Mouse (Mus musculus) thymus, adult 2 months (tissue): ENCODE results near the gene Smarcd2. TPM values are rescaled to one million over a fixed set of nuclear protein-coding genes. Genes with fewer than 3 reads are reported as not detected.
"Not testable (repeated sequence)": the region's sequence is repeated elsewhere in the genome, so short reads cannot be mapped to it uniquely, and the experiment has no call there.

Source experiments
- DNase-seq: peaks from one replicate; pipeline ENCODE4 v3.0.0; 2021
- H3K27ac ChIP-seq: fragments of 200-500 bp; 2 replicates; pipeline ENCODE4 v1.5.1; 2012; ENCODE audit warnings: low read length, control low read depth; ENCODE audit not compliant: control insufficient read depth, insufficient read depth
- H3K27me3 ChIP-seq: fragments of 200-500 bp; 2 replicates; pipeline ENCODE4 v1.6.1; 2012; ENCODE audit warnings: mild to moderate bottlenecking, low read length, moderate library complexity, mixed read lengths; ENCODE audit not compliant: control insufficient read depth, insufficient read depth
- H3K36me3 ChIP-seq: fragments of 200-500 bp; 2 replicates; pipeline ENCODE4 v1.6.1; 2012; ENCODE audit warnings: mild to moderate bottlenecking, low read length, moderate library complexity; ENCODE audit not compliant: control insufficient read depth, insufficient read depth
- H3K4me1 ChIP-seq: fragments of 200-500 bp; replicated peaks from 2 replicates; pipeline ENCODE4 v1.6.1; 2012; ENCODE audit warnings: low read length; ENCODE audit not compliant: control insufficient read depth, insufficient read depth
- H3K4me3 ChIP-seq: fragments of 200-500 bp; 2 replicates; pipeline ENCODE4 v1.5.1; 2012; ENCODE audit warnings: mild to moderate bottlenecking, low read length, control low read depth, moderate library complexity; ENCODE audit not compliant: control insufficient read depth, insufficient read depth
- CTCF ChIP-seq: fragments of 200-500 bp; IDR thresholded peaks from 2 replicates; pipeline ENCODE4 v1.5.1; 2012; ENCODE audit warnings: mild to moderate bottlenecking, control low read depth, low read length, moderate library complexity, borderline replicate concordance; ENCODE audit not compliant: control insufficient read depth, poor library complexity, insufficient read depth; ENCODE audit errors: extremely low read depth
- POLR2A ChIP-seq: fragments of 200-500 bp; IDR thresholded peaks from 2 replicates; pipeline ENCODE4 v1.6.1; 2012; ENCODE audit warnings: mild to moderate bottlenecking, low read length, control low read depth, moderate library complexity; ENCODE audit not compliant: control insufficient read depth, poor library complexity, insufficient read depth; ENCODE audit errors: extremely low read depth
- WGBS: fragments of 180-500 bp; shearing (Covaris S2); methylation state at CpG from one replicate; pipeline ENCODE4 v1.1.7; 2018; 5-methylcytosine and 5-hydroxymethylcytosine counted together
- polyA plus RNA-seq: library from polyadenylated mRNA; depleted of rRNA; stranded (reverse); fragments of >200 nt; gene quantifications from 2 replicates; pipeline ENCODE4 v1.2.3, GENCODE M21; 2012

Gene Smarcd2
- polyA plus RNA-seq, 1 experiment: 570 TPM

DNA sequence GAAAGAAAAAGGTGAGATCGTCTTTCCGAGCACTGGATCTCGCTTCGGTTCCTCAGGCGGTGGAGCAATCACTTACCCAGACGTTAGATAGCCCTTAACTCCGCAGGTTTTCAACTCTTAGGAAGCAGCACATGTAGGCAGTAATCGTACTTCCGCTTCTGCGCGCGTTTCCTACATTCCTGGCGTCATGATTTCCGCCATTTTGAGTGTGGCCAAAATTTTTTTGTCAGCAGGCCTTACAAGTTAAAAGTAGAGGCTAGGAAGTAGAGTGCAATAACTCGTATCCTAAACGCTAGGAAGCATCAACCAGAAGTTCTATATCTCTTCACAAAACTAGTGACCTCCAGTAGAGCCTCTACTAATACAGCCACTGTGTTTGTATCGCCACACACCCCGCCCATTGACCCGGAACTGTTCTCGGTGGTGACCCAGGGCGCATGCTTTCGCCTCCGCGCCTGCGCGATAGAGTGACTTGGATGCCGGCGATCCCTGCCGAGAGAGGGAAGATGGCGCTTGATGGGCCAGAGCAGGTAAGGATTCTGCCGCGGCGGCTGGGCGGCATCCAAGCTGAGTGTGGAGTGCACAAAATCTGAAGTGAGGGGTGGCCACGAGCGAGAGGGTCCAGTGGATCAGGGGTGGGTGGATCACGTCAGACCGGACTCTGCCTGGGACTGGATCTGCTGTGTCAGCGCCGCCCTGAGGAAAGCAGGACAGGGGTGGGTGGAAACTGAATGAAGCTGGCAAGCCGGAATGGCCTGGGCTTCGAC lies 16.9 kb downstream of the Smarcd2 start, which contains the start of the genes Ftsj3 and Psmc5:
Ftsj3 (minus strand) TSS at position 395 of the 767 bp plus-strand sequence.
Psmc5 (plus strand) TSS at position 470 of the 767 bp plus-strand sequence.
- Histone ChIP-seq H3K27ac (no peak within 1 kb of the TSS), H3K36me3 (peaks cover 22% of the 10 kb centered on the region), H3K27me3 (no peaks in the 10 kb centered on the region), H3K4me1 (peaks cover 9% of the 10 kb centered on the region), H3K4me3 (peak within 1 kb of the TSS; percentile 53)
- WGBS: under 1% methylated on average over 42 of the region's 42 CpGs
- peak; percentile 99 for DNase-seq
- TF ChIP-seq CTCF: peak; percentile 69; the same call in 1 of the 2 replicates
- TF ChIP-seq POLR2A: peak; percentile 69

DNA sequence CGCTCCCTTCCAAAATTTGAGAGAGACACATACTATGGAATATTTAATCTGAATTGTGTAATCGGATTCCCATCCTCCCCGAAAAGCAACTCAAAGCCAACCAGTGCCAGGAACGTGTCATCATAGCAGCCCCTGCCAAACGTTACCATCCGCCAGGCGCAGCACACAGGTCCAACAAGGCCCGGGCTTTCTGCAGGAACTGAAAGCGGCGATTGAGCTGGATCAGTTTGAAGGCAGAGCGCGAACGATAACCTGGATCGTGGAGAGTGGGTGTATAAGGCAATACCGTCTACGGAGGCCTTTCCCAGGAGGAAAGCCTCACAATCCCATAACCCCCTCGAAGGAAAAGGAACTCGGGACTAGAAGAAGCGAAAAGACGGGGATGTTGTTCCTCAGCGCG lies 17.6 kb downstream of the Smarcd2 start:
- Histone ChIP-seq H3K36me3 (peaks cover 26% of the 10 kb centered on the region), H3K4me3 (peak overlapping the region; percentile 53), H3K27ac (no peak overlapping the region), H3K27me3 (no peaks in the 10 kb centered on the region), H3K4me1 (peaks cover 9% of the 10 kb centered on the region)
- 3% methylated on average over 22 of the region's 22 CpGs for WGBS
- 0 out of 2 replicates have a peak, but pooled peaks have one; percentile 40 for TF ChIP-seq POLR2A
- TF ChIP-seq CTCF: no peak
- no peak for DNase-seq

DNA sequence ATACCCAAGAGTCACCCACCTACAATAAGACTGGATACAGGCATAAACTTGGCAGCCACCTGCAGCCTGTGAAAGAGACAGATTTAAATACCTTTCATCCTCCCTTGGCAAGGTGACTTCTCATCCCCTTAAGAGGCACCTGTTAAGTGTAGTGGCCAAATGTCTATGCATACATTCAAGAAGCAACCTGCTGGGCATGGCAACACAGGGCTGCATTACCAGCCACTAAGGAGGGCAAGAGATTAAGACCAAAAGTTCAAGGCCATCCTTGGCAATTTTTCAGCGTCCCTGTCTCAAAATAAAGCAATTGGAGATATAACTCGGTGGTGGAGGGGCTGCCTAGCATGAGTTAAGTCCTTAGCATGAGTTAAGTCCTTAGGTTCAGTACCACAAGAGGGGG lies 18.0 kb downstream of the Smarcd2 start:
- Histone ChIP-seq H3K27me3 (no peaks in the 10 kb centered on the region), H3K4me1 (peaks cover 9% of the 10 kb centered on the region), H3K4me3 (no peak overlapping the region), H3K36me3 (peaks cover 30% of the 10 kb centered on the region), H3K27ac (no peak overlapping the region)
- 18% methylated on average over 2 of the region's 2 CpGs for WGBS
- no peak for DNase-seq
- TF ChIP-seq POLR2A (no peak), CTCF (no peak)

DNA sequence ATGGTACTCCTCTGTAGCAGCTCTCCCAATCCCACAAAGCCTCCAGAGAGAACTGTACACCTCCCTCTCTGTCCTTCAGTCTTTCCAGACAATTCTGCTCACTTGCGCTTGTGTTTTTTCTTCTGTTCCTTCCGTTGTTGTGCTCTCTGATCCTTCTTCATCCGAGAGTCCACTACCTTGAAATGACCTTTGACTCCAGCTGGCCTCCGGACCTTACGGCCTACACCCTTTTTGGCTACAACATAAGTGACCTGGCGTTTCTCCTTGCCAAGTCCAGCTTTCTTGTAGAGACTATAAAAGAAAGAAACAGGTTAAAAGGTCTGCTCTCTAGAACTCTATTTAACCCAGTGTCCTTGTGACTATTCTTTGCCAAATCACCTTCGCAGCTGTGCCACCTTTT lies 23.4 kb downstream of the Smarcd2 start:
- no peak overlapping the region for H3K4me3 ChIP-seq
- TF ChIP-seq CTCF (no peak), POLR2A (no peak)
- DNase-seq: no peak
- no peak overlapping the region for H3K27ac ChIP-seq
- WGBS: 97% methylated on average over 7 of the region's 7 CpGs
- H3K36me3 ChIP-seq: peaks cover 84% of the 10 kb centered on the region
- H3K4me1 ChIP-seq: no peaks in the 10 kb centered on the region
- H3K27me3 ChIP-seq: no peaks in the 10 kb centered on the region

DNA sequence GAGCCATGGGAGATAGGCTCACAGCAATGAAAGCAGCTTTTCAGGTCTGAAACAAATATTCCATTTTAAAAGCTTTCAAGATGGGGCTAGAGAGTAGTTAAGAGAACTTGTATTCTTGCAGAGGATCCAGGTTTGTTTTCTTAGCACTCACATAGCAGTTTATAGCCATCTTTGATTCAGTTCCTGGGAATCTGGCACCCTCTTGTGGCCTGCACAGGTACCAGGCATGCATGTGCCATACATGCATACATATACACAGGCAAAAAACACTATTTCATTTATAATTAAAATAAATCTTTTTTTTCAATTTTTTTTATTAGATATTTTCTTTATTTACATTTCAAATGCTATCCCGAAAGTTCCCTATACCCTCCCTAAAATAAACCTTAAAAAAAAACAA lies 25.9 kb downstream of the Smarcd2 start:
- no peak for TF ChIP-seq CTCF
- no peak for TF ChIP-seq POLR2A
- no peak for DNase-seq

DNA sequence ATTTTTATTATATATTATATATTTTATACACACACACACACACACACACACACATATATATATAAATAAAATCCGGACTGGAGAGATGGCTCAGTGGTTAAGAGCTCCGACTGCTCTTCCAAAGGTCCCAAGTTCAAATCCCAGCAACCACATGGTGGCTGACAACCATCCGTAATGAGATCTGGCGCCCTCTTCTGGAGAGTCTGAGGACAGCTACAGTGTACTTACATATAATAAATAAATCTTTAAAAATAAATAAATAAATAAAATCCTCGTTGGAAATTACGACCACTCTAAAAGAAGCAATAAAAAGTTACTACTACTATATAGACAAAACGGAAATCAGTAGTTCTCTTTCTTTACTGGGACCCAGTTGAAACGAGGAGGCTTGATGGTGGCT lies 38.8 kb downstream of the Smarcd2 start:
- 89% methylated on average over 8 of the region's 8 CpGs for WGBS
- not testable (repeated sequence) for H3K4me1 ChIP-seq, H3K27me3 ChIP-seq, H3K4me3 ChIP-seq, H3K27ac ChIP-seq, DNase-seq
- peaks cover 83% of the 10 kb centered on the region for H3K36me3 ChIP-seq

More for the DNA sequence above, 25.9 kb downstream of the Smarcd2 start:
- no peaks in the 10 kb centered on the region for H3K4me1 ChIP-seq
- no peak overlapping the region for H3K4me3 ChIP-seq
- 100% methylated on average over 1 of the region's 1 CpGs for WGBS
- H3K36me3 ChIP-seq: peaks cover 98% of the 10 kb centered on the region
- no peak overlapping the region for H3K27ac ChIP-seq
- no peaks in the 10 kb centered on the region for H3K27me3 ChIP-seq

DNA sequence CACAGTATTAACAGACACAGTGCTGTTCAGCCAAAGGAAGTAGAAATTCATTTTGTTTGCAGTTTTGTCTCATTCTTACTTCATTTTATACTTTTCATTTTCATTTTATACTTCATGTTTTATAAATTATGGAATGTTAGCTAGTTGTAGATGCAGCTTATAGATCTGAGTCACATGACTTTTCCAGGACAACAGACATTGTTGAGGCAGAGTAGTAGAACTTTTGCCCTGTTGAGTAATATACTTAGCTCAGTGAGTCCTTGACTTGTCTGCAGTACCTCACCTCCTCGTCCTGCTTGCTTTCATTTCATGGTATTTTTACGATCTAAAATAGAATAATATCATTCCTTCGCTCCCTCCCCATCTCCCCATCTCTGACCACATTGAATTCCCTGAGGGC lies 52.2 kb downstream of the Smarcd2 start:
- Histone ChIP-seq H3K4me1 (0 out of 2 replicates have a peak, but pooled peaks cover 4% of the 10 kb centered on the region), H3K36me3 (peaks cover 17% of the 10 kb centered on the region), H3K27me3 (no peaks in the 10 kb centered on the region), H3K4me3 (no peak overlapping the region), H3K27ac (no peak overlapping the region)
- DNase-seq: no peak
- WGBS: 96% methylated on average over 3 of the region's 3 CpGs
- no peak for TF ChIP-seq POLR2A
- TF ChIP-seq CTCF: no peak
